Mouse (Mus musculus) E14TG2a.4 (cell line): ENCODE data around the gene Hat1.

Source experiments
- CTCF ChIP-seq: conservative IDR thresholded peaks from 2 replicates; pipeline ENCODE4 v1.5.1; 2014; ENCODE audit warnings: low read length
- NANOG ChIP-seq: IDR thresholded peaks from 2 replicates; pipeline ENCODE4 v1.6.1; 2014; ENCODE audit warnings: borderline replicate concordance, low read length, mixed read lengths
- POU5F1 ChIP-seq: IDR thresholded peaks from 2 replicates; pipeline ENCODE4 v1.6.1; 2014; ENCODE audit warnings: low read length, borderline replicate concordance

GRCm38 (mm10) chr2:71377426-71377825 lies 11.3 kb upstream of the Hat1 start:
- TF ChIP-seq CTCF, result no peak
- no peak for TF ChIP-seq POU5F1
- TF ChIP-seq NANOG, result no peak
